Mouse (Mus musculus) left cerebral cortex, postnatal 36 days (tissue): ENCODE measurements around the gene Tmem109. TPM values are rescaled to one million over a fixed set of nuclear protein-coding genes. Genes with fewer than 3 reads are reported as not detected.

Source experiments
- DNase-seq, 2 experiments: peaks; one replicate each; pipeline ENCODE4 v3.0.0; 2021 to 2022; ENCODE audit warnings: low spot score in 2 of 2, mixed read lengths in 1 of 2
- intact Hi-C: fragments of 180-260 bp; cut with DNase I; formaldehyde crosslinking; loops from one replicate; pipeline ENCODE4 v1.15.1; 2025
- total RNA-seq, 2 experiments: library from RNA; stranded (reverse); gene quantifications; 2 replicates each; pipeline ENCODE4 v1.2.3; 2021

The Tmem109 gene
- 10 to 100 TPM; 40.0 to 49.9 TPM for total RNA-seq

DNA sequence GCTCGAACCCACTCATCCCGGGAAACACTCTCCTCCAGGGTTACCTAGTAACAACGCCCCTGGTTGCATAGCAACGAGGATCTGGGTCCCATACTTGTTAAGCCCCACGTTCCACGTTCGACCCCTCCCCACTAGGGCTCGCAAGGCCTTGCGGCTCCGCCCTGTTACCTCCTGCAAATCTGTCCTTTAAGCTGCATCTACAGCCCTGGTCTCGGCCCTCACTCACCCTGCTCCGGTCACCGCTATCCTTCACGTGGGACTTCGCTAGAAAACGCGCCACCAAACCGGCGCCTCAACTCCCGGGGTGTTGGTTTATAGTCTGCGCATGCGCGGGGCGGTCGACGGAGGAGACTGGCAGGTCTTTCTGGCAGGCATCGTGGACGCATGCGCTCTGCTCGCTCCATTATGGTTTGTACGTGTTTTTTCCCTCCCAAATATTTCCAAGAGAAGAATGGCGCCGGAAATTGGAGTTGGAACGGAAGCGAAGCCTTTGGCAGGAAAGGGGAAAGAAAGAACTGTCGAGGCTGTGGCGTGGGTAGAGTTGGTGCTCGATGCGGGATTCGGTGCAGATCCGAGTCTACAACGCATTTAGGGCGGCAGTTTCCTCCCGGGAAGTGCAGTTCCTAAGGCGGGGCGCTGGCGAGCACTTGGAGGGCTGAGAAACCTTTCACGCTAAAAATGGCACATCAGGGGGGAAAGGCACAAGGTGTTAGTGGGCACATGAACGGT, at the start of gene Tmem109:
Tmem109 (minus strand) TSS at position 576 of the 729 bp plus-strand sequence.
- DNase-seq, result peak; percentile 93 to 94
- intact Hi-C loops, result loop anchor here (2.0 kb wide), 1 partner anchor 13 kb away; the partner anchor contains the start of gene Prpf19

DNA sequence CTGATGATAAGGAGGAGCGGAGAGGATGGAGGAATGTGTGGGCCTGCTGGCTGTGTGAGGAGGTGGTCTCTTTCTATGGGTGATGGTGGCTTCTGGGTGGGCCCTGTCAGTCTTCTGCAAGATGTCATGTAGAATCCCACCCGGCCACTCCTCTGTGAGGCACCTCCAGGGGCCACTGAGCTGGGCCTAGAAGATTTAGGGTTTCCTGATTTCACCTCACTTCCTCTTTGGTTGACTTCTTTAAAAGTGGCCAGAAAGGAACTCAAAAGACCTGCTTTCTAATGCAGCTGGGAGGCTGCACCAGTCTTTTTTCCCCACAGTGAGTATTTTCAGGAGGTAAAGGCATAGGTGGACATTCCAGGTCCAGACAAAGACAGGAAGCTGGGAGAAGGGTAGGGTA, 48.8 kb upstream of the Tmem109 start:
- intact Hi-C loops, result no loop called here

DNA sequence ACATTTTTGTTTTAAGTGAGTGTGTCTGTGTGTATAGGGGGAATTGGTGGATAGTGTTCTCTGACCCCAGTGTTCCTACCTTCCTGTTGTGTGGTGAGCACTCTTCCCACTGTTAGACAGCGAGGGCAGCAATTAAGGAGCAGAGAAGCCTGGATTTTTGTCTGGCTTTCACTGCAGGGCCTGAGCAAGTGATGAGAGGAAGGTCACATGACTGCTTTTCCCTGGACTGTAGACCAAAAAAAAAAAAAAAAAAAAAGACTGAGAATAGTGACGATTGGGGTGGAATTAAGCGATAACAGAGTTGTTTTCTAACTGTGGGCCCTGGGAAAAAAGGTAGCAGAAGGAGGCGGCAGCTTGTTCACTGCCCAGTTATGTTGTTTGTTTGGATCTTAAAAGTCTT, 44.9 kb upstream of the Tmem109 start:
- no peak for DNase-seq

More for the DNA sequence above, 48.8 kb upstream of the Tmem109 start:
- DNase-seq, result no peak

DNA sequence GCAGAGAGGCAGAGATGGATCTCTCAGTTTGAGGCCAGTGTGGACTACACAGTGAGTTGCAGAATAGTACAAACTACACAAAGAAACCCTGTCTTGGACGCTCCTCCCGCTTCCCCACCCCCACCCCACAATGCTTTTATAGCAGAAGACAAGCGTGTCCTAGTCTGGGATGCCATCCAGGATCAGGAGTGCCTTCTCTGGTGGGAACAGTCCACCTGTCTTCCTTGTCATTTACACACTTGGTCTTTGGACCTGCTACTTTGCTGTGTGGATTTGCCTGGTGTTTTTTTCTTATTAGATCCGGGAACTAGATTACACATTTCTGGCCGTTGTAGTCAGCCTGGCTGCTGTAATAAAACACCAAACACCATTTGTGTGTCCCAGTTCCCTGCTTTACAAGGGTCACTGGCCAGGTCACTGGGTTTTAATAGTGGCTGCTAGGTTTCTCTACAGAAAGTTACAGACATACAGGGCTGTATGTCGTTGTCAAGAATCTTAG, 44.4 kb upstream of the Tmem109 start:
- no peak for DNase-seq
- intact Hi-C loops, result no loop called here

More for the DNA sequence above, 44.9 kb upstream of the Tmem109 start:
- intact Hi-C loops, result no loop called here

DNA sequence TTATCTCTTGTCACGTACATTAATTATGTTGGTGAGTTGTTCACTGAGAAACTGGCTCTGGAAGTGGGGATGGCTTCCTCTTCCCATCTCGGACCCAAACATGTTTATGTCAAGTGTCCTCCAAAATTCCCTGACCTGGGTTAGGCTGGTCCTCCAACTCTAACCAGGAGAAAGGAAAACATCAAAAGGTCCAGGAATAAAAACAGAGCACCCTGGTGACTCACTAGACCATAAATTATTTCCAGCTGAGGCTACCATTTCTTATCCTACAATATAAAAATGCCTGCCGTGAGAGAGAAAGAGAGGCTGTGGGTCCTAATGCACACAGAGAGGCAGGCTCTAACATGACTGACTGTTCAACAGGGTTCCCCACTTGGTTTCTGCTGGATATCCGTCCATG, 42.4 kb upstream of the Tmem109 start:
- DNase-seq, result no peak

DNA sequence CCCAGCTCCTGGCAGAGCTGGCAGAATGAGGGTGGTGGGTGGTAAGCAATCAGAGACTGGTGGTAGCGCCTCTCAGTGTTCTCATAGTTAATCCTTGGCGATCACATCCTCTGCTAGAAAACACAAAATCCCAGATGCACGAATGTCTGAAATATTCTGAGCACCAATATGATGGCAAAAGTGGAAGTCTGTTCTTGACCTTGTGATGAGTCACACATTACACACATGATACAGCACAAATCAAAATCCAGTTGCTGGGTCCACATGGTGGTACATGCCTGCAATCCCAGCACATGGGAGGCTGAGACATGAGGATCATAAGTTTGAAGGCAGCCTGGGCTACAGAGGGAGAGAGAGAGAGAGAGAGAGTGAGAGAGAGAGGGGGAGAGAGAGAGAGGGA, 39.3 kb upstream of the Tmem109 start:
- DNase-seq, result no peak
- intact Hi-C loops, result no loop called here

More for the DNA sequence above, 42.4 kb upstream of the Tmem109 start:
- intact Hi-C loops, result no loop called here

DNA sequence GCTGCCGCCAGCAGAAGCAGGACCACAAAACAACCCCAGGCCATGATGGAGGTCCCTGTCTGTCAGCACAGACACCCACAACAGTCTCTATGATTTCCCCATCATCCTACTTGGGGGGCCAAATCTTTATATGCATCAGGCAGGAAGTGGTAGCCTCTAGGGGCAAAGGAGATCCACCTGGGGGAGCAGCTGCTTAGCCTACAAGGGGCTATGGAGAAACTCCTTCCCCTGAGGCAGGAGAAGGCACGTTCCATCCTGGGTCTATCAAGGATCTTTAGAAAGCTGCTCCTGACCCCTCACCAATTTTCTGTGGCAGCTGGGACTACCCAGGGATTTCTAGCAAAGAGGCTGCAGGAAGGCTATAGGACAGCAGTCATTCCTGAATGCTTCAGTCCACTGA, 38.7 kb upstream of the Tmem109 start, which contains the start of gene Zp1:
Zp1 (minus strand) TSS at position 101 of the 400 bp plus-strand sequence.
- DNase-seq, result no peak
- intact Hi-C loops, result no loop called here

DNA sequence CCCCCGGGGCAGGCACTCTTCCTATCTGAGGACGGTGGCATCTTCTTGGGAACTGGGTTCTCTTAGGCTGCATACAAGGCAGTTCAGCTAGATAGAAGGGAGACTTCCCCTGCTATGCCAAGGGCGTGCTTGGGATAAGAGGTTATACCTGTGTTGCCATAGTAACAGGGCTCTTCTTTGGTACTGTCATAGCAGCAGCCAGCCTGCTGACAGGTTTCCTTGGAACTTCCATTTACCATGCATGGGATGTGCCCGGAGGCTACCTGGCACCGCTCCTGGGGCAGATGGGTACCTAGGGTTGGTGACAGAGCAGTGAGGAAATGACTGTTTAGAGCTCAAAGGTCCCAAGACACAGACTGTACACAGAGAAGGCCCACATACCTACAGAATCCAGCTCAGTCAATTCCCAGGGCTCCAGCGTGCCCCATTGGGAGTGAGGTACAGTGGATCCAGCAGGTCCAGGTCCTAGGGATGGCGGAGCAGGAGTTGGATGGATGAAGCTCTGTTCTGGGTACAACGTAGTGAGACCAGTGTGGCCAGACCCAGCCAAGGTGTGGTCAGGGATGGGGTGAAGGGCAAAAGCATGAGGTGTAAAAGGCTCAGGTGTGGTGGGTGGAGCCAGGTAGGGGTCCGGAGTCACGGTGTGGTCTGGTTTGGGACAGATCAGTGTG, 36.7 kb upstream of the Tmem109 start:
- no peak for DNase-seq
- intact Hi-C loops, result no loop called here

DNA sequence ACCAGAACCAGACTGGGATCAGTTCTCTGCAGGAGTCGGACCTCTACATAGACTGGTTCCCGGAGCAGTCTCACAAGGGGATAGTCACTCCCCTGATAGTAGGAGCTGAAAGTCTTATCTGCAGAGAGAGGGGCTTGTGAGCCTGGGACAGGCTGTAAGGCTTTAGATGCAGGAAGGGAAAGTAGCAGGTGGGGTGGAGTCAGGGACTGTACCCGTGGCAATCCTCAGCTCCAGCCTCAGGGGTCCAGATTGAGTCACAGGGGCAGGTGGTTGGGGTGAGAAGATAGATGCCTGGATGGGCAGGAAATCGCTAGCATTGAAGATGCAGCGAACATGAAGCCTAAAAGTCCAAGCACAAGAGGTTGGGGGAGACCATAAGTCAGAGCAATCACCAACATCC, 34.7 kb upstream of the Tmem109 start:
- intact Hi-C loops, result no loop called here
- DNase-seq, result no peak

DNA sequence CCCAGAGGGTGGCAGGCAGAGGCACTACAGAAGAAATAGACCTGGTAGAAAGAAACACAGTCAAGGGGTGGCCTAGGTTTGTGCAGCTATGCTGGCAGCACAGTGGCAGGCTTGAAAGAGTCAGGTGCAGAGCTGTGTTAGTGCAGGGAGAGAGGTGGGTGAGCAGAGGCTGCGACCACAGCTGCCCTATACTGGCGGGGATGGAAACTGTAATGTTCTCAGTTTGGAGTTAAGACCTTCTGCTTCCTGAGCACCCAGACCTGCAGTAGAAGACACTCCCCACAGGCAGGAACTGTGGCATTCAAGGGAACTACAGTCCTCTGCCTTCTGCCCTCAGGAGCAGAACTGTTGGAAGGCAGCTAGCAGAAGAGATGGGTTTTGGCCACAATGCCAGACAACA, 33.1 kb upstream of the Tmem109 start:
- intact Hi-C loops, result no loop called here
- DNase-seq, result no peak

DNA sequence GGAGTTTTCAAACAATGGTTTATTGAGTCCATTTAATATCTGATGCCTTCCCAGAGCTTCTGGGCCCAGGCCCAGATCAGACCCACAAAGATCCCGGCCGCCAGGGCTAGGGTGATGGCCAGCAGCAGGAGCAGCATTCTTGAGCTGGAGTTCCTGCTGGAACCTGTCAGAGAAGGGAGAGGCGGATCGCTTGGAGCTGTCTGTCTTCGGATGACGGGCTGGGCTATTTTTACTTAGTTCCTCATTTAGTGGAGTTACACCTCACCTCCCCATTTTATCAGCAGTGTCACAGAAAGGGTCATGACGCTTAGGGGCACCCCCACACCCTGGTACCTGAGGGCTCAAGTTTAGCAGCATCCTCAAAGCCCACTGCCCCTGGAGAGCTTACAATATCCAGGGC, 32.5 kb upstream of the Tmem109 start:
- DNase-seq, result no peak
- intact Hi-C loops, result no loop called here

DNA sequence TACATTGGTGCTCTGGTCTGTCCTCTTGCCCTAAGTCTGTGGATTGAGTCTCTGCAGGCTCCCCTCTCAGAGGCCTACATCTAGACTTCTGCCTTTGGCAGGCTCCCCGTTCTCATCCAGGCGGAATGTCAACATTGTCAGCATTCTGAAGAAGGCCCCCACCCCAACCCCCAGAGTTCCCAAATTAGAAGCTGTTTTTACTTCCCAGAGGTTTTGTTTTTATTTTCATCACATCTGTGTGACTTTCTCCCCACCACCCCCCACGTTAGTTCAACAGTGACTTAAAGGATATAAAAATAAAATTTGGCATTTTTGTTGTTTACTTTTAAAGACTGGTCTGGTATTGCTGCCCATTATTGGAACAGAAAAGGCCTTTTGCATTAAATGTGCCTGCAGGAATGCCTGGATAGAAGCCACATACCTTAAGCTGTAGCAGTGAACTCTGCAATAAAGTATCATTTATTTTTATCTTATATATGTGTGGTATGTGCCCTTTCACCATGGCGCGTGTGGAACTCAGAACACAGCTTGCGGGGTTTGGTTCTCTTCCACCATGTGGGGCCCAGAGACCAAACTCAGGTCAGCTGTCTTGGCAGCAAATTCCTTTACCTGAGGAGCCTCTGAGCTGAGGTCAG, 27.4 kb upstream of the Tmem109 start:
- no peak for DNase-seq
- intact Hi-C loops, result loop anchor here (2.0 kb wide), 1 partner anchor 50 kb away; no protein-coding TSS in a partner anchor

DNA sequence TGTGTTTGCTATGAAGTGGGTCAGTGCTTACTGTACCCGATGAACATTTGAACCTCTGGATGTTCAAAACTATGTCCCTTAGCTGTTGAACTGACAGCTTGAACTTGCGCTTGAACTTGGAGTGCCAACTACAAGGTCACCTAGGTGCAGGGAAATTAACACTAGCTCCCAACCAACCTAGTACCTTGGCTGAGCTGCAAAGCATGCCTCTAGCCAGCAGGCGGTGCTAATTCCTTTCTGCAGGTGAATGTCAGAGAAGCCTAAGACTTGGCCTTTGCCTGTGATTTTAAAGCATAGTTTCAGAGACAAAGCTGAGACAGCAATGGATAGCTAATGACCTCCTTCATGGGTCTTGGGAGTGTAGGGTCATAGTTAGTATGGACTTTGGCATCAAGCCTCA, 26.1 kb upstream of the Tmem109 start:
- peak; percentile 25 to 55 for DNase-seq
- intact Hi-C loops, result loop anchor here (2.0 kb wide), 1 partner anchor 51 kb away; no protein-coding TSS in a partner anchor

DNA sequence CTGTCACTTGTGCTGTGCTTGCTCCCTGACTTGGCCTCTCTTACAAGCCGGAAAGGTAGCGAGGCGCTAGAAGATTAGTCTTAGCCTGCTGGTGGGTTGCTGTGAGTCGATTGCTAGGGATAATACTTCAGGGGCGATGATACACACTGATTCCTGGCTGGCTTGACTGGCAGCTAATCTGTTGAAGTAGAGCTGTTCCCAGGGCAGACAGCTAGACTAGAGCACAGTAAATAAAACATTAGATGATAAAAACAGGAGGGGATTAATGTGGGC, 23.9 kb upstream of the Tmem109 start:
- no peak for DNase-seq
- intact Hi-C loops, result no loop called here

DNA sequence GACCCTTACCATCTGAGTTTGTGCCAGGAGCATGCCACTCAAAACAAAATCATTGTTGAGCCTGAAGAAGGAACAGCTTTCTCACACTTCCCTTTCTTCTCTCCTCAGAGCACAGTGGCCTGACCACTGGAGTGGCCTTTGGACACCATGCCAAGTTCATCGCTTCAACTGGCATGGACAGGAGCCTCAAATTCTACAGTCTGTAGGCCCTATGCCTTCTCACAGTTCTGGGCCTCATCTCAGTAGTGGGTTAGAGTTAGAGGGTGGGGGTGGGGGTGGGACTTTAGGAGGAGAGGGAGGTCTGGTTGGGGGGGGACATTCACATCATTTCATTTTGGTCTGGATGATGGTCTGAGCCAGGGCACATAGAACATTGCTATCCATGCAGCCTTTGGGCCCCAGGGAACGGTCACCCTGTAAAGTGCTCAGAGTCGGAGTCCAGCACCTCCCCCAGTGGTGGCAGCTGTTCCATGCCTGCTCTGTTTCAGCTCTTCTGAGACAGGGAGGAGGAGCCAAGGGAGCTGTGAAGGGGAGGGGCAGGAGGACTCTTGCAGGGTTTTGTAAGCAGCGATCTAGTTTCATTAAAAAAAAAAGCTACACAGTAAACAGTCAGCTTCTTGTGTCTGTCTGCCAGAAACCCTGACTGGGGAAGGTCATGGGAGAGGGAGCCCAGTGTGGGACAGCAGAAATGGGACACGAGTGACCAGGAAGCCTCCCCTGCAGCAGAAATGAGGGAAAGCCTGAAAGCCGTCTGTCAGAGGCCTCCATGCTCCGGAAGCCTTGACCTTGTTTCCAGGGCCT, 23.3 kb upstream of the Tmem109 start:
- intact Hi-C loops, result no loop called here
- peak; percentile 31 to 51 for DNase-seq

DNA sequence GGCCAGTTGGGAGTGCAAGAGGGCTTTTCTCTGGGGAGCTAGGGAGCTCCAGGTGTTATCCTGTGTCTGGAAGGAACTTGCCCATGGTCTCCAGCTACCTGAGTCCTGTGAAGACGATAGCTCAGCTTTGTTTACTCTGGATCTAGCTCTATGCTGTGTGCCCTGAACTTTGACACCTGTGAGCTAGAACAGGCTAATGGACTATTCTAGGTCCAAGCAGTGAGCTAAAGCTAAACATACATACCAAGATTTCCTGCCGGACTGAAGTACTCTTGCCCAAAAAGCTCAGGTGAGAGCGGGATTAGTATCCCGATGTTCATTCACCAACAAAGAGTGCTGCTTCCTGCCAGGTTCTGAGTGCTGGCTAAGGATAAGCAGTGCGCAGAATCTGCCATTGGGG, 22.7 kb upstream of the Tmem109 start:
- intact Hi-C loops, result no loop called here
- DNase-seq, result no peak

DNA sequence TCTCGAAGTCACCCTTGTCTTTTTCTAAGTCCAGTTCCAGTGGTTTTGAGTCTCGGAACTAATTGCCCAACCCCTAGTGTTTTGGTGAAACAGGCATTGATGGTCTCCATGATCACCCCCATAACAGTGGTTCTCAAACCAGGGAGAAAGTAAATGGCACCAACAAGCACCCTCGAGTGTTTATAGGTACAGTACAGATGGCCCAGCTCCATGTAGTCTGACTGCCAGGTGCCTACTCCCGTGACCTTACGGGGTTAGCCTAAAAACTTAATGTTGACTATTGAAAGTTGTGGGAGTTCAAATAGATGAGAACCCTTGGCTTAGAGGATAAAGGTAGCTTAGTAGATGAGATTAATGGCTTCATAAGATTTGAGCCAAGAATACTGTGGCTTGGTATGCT, 19.2 kb upstream of the Tmem109 start:
- DNase-seq, result no peak
- intact Hi-C loops, result no loop called here

DNA sequence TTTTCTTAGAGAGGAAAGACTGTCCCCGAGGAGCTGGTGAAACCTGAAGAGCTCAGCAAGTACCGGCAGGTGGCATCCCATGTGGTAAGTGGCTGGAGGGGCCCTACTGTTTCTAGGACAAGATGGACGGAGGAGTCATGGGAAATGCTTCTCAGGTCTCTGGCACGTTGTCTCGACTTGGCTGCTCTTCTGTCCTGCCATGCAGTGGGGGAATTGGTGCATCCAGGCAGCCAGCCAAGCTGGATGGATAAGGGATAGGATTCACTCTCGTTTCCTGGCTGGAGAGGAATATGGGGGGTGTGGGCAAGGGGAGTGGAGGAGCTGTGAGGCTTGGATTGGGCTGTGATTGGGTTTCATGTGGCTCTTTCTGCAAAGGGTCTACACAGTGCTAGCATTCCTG, 18.5 kb upstream of the Tmem109 start:
- no peak for DNase-seq
- intact Hi-C loops, result no loop called here

DNA sequence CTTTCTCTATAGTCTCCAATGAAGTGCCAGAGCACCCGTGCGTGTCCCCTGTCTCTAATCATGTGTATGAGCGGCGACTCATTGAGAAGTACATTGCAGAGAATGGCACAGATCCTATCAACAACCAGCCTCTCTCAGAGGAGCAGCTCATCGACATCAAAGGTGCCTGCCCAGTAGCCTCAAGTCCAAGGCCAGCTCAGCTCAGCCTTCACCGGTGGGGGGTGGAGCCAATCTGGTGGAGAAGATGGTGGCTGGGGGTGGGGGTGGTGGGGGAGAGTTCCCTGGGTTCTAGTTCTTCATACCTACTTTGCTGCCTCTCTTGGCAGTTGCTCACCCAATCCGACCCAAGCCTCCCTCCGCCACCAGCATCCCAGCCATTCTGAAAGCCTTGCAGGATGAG, 15.7 kb upstream of the Tmem109 start:
- intact Hi-C loops, result no loop called here
- no peak for DNase-seq

DNA sequence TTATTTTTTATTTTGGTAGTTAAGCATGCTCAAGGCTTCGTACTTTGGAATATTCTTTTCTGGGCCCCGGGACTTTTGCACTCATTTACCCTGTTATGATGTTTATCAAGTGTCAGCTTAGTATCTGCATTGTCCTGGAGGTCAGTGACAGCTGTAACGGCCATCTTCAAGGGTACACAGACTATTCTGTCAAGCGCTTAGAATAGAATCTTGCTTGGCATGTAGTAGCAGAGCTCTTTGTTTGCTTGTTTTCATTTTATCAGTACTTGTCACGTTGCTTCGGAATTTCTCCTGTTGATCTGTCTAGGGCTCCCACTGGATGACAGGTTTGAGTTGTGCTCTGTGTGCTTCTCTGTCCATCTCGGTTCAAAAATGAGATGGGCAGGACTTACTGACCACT, 15.0 kb upstream of the Tmem109 start:
- no peak for DNase-seq
- intact Hi-C loops, result no loop called here
